Mouse (Mus musculus) heart, embryonic 14.5 days (tissue): ENCODE results near the gene Sipa1l1. TPM values are rescaled to one million over a fixed set of nuclear protein-coding genes. Genes with fewer than 3 reads are reported as not detected.

Experiments
- ATAC-seq: fragments of 200-750 bp; cut with Nextera tagmentation; 2 replicates; pipeline ENCODE4 v1.8.0; 2017; ENCODE audit warnings: low read depth, moderate TSS enrichment; ENCODE audit not compliant: insufficient number of reproducible peaks, insufficient read depth, low FRiP score
- H3K27ac ChIP-seq, 2 experiments: fragments of 200-500 bp in 1 of 2; fragments of 300-500 bp in 1 of 2; sonication (generic) in 1 of 2; replicated peaks in 1 of 2; 2 replicates each; pipeline ENCODE4 v1.5.1; 2012 to 2014; ENCODE audit warnings: low read depth in 2 of 2, low read length in 2 of 2, control low read depth in 1 of 2, mild to moderate bottlenecking in 1 of 2, mixed read lengths in 1 of 2; ENCODE audit not compliant: control insufficient read depth in 1 of 2, insufficient read depth in 1 of 2
- H3K27me3 ChIP-seq: fragments of 300-500 bp; sonication (generic); 2 replicates; pipeline ENCODE4 v1.6.1; 2014; ENCODE audit warnings: mild to moderate bottlenecking, low read length, control low read depth; ENCODE audit not compliant: control insufficient read depth, insufficient read depth
- H3K36me3 ChIP-seq: fragments of 300-500 bp; sonication (generic); 2 replicates; pipeline ENCODE4 v1.6.1; 2014; ENCODE audit warnings: mild to moderate bottlenecking, control low read depth, low read length, mixed read lengths; ENCODE audit not compliant: control insufficient read depth, insufficient read depth
- H3K4me1 ChIP-seq, 2 experiments: fragments of 200-500 bp in 1 of 2; fragments of 300-500 bp in 1 of 2; sonication (generic) in 1 of 2; 2 replicates each; pipeline ENCODE4 v1.6.1; 2012 to 2014; ENCODE audit warnings: low read length in 2 of 2, control low read depth in 1 of 2, mixed read lengths in 1 of 2; ENCODE audit not compliant: control insufficient read depth in 2 of 2, insufficient read depth in 2 of 2
- H3K4me2 ChIP-seq: fragments of 300-500 bp; sonication (generic); 2 replicates; pipeline ENCODE4 v1.6.1; 2014; ENCODE audit warnings: mild to moderate bottlenecking, low read length
- H3K4me3 ChIP-seq, 2 experiments: fragments of 200-500 bp in 1 of 2; fragments of 300-500 bp in 1 of 2; sonication (generic) in 1 of 2; 2 replicates each; pipeline ENCODE4 v1.5.1; 2012 to 2014; ENCODE audit warnings: low read length in 2 of 2, mild to moderate bottlenecking in 2 of 2, control low read depth in 1 of 2, low read depth in 1 of 2, moderate library complexity in 1 of 2; ENCODE audit not compliant: control insufficient read depth in 1 of 2, insufficient read depth in 1 of 2
- H3K9ac ChIP-seq: fragments of 300-500 bp; sonication (generic); 2 replicates; pipeline ENCODE4 v1.6.1; 2014; ENCODE audit warnings: mild to moderate bottlenecking, low read length
- H3K9me3 ChIP-seq: fragments of 300-500 bp; sonication (generic); 2 replicates; pipeline ENCODE4 v1.6.1; 2016; ENCODE audit warnings: low read length, control low read depth; ENCODE audit not compliant: control insufficient read depth
- WGBS: fragments of 180-500 bp; shearing (Covaris S2); extraction: QIAGEN DNeasy Blood & Tissue Kit; methylation state at CpG from one replicate; pipeline ENCODE4 v1.1.7; 2014; 5-methylcytosine and 5-hydroxymethylcytosine counted together
- polyA plus RNA-seq: library from polyadenylated mRNA; unstranded; fragments of >200 nt; fragmentation: Nextera tagmentation; extraction: Ambion mirVana; gene quantifications from 2 replicates; pipeline ENCODE4 v1.2.1, GENCODE M21; 2014

Sipa1l1 gene
- polyA plus RNA-seq, 1 experiment from 2014 or later: 25.6 TPM

GRCm38 (mm10) chr12:82394118-82394861, 225.2 kb downstream of the Sipa1l1 start:
- Histone ChIP-seq H3K9me3 (no peaks in the 10 kb centered on the region), H3K36me3 (peaks cover 24% of the 10 kb centered on the region), H3K4me3 (no peak overlapping the region), H3K4me1 (peaks cover 14 to 29% of the 10 kb centered on the region in 2 experiments; a peak in 3 of 4 replicates), H3K27ac (no peak overlapping the region), H3K4me2 (no peak overlapping the region), H3K9ac (no peak overlapping the region), H3K27me3 (no peaks in the 10 kb centered on the region)
- WGBS: 35% methylated on average over 8 of the region's 8 CpGs
- no peak for ATAC-seq

- Histone ChIP-seq H3K9ac (no peak overlapping the region), H3K27me3 (no peaks in the 10 kb centered on the region), H3K27ac (no peak overlapping the region), H3K4me1 (peaks cover 14 to 32% of the 10 kb centered on the region in 2 experiments; a peak in 3 of 4 replicates), H3K4me2 (no peak overlapping the region), H3K9me3 (no peaks in the 10 kb centered on the region), H3K36me3 (peaks cover 31% of the 10 kb centered on the region), H3K4me3 (no peak overlapping the region)
- WGBS: 69% methylated on average over 4 of the region's 4 CpGs
- no peak for ATAC-seq
These were observed 226.1 kb downstream of the Sipa1l1 start for GRCm38 (mm10) chr12:82395194-82395593.

GRCm38 (mm10) chr12:82397193-82397592, 228.1 kb downstream of the Sipa1l1 start:
- peaks cover 10 to 32% of the 10 kb centered on the region in 2 experiments; a peak in 3 of 4 replicates for H3K4me1 ChIP-seq
- peaks cover 35% of the 10 kb centered on the region for H3K36me3 ChIP-seq
- no peak overlapping the region for H3K4me2 ChIP-seq
- no peaks in the 10 kb centered on the region for H3K9me3 ChIP-seq
- H3K9ac ChIP-seq: no peak overlapping the region
- H3K4me3 ChIP-seq: no peak overlapping the region
- WGBS: 97% methylated on average over 8 of the region's 8 CpGs
- no peak for ATAC-seq
- H3K27ac ChIP-seq: no peak overlapping the region
- no peaks in the 10 kb centered on the region for H3K27me3 ChIP-seq

- H3K9me3 ChIP-seq: no peaks in the 10 kb centered on the region
- H3K4me3 ChIP-seq: no peak overlapping the region
- peaks cover 10 to 32% of the 10 kb centered on the region in 2 experiments; a peak in 3 of 4 replicates for H3K4me1 ChIP-seq
- WGBS: 66% methylated on average over 9 of the region's 9 CpGs
- H3K9ac ChIP-seq: no peak overlapping the region
- ATAC-seq: no peak
- no peak overlapping the region for H3K27ac ChIP-seq
- peaks cover 38% of the 10 kb centered on the region for H3K36me3 ChIP-seq
- no peaks in the 10 kb centered on the region for H3K27me3 ChIP-seq
- H3K4me2 ChIP-seq: no peak overlapping the region
These were observed 228.6 kb downstream of the Sipa1l1 start for GRCm38 (mm10) chr12:82397751-82398150.

- Histone ChIP-seq H3K27me3 (no peaks in the 10 kb centered on the region), H3K4me3 (no peak overlapping the region), H3K4me1 (peaks cover 5 to 23% of the 10 kb centered on the region in 2 experiments; a peak in 3 of 4 replicates), H3K27ac (no peak overlapping the region), H3K4me2 (no peak overlapping the region), H3K9ac (no peak overlapping the region), H3K9me3 (no peaks in the 10 kb centered on the region), H3K36me3 (peaks cover 50% of the 10 kb centered on the region)
- no peak for ATAC-seq
- 80% methylated on average over 2 of the region's 2 CpGs for WGBS
These were observed 229.8 kb downstream of the Sipa1l1 start for GRCm38 (mm10) chr12:82398926-82399325.

GRCm38 (mm10) chr12:82399971-82400720, 231.0 kb downstream of the Sipa1l1 start:
- Histone ChIP-seq H3K9me3 (no peaks in the 10 kb centered on the region), H3K4me1 (peaks cover 3 to 16% of the 10 kb centered on the region in 2 experiments; a peak in 3 of 4 replicates), H3K4me3 (no peak overlapping the region), H3K27me3 (no peaks in the 10 kb centered on the region), H3K36me3 (peaks cover 61% of the 10 kb centered on the region), H3K27ac (no peak overlapping the region), H3K4me2 (no peak overlapping the region), H3K9ac (no peak overlapping the region)
- ATAC-seq: no peak
- WGBS: 87% methylated on average over 6 of the region's 6 CpGs

GRCm38 (mm10) chr12:82400783-82401182, 231.7 kb downstream of the Sipa1l1 start:
- H3K27ac ChIP-seq: no peak overlapping the region
- H3K4me3 ChIP-seq: no peak overlapping the region
- no peak overlapping the region for H3K4me2 ChIP-seq
- H3K36me3 ChIP-seq: peaks cover 63% of the 10 kb centered on the region
- H3K9me3 ChIP-seq: no peaks in the 10 kb centered on the region
- ATAC-seq: no peak
- H3K4me1 ChIP-seq: peaks cover 3 to 10% of the 10 kb centered on the region in 2 experiments; a peak in 3 of 4 replicates
- H3K9ac ChIP-seq: no peak overlapping the region
- WGBS: 57% methylated on average over 7 of the region's 7 CpGs
- no peaks in the 10 kb centered on the region for H3K27me3 ChIP-seq
